Mouse (Mus musculus) adrenal gland, adult 8-10 months (tissue): Measurements from ENCODE around the gene Ctdspl. TPM values are rescaled to one million over a fixed set of nuclear protein-coding genes. Genes with fewer than 3 reads are reported as not detected.

Source experiments
- DNase-seq: peaks from one replicate; pipeline ENCODE4 v3.0.0; 2022
- total RNA-seq, 4 experiments: library from RNA; stranded (reverse); gene quantifications; 2 replicates each; pipeline ENCODE4 v1.2.4; 2022

The Ctdspl gene
- total RNA-seq, 4 experiments from 2014 or later = 22.0 to 35.1 (median 28.0) TPM

DNA sequence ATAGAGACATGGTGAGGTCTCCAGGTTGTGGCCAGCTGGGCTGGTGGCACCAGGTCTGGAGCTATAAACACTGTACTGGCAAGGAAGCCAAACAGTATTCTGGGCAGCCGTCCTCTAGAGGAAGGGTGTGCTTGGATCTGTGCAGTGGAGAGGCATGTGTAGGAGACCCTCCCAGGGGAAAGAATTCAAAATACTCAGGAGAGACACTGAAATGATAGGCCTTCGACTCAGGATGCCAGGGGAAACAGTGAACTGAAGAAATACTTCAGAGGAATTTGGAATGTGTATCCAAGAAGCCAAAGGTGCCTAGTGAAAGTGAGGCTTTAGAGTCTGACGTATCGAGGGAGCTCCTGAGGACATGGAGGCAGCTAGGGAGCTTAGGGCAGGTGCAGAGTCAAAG, 23.4 kb downstream of the Ctdspl start:
- DNase-seq = no peak

DNA sequence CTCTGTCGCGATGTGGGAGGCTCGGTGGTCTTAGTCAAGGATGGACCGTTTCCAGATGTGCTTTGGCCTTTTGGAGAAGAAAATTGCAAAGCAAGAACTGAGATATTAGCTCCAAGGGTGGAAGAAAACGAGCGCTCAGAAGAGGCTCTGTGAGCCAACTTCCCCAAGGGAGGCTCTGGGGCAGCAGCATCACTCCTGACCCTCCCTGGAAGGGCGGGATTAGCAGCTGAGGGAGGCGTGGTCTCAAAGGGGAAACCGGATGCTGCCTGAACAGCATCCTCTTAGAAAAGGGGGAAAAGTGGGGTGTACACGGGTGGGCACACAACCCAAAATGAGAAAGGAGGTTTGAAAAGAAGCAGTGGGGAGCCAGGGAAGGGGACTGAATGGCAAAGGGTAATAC, 23.8 kb downstream of the Ctdspl start:
- no peak for DNase-seq

GRCm38 (mm10) chr9:118950751-118951150, 24.5 kb downstream of the Ctdspl start:
- DNase-seq = no peak

DNA sequence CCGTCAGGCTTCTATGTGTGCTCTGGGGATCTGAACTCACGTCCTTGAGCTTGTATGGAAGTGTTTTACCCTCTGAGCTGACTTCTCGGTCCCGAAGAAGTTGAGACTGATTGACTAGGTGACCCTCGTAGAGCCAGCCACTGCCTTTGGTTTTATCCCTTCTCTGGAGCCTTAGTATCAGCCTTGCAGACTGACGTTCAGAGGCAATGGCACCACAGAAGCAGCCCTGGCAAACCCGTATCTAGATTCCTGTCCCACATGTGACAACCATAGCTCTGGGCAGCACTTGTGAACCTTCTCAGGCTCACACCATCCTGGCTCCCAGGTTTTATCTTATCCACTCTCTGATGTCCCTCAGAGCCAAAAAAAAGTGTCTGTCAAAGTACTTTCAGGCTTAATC, 25.1 kb downstream of the Ctdspl start:
- DNase-seq = no peak

DNA sequence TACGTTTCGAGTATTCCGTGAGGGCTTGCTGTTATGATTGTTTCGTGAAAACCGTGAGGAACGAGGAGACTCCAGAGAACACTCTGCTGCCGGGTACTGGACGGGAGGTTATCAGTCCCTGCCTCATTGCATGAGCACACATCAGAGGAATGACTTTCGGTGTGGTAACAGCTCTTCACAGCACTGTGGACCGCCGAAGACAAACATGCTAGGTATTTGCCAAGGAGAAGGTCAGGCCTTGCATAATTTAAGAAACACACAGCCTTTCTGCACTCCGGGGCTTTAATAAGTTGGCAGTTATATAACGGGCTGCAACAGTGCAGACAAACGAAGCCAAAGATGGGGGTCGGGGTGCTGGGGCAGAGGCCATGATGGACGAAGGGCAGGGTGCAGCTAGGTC, 25.9 kb downstream of the Ctdspl start:
- DNase-seq = no peak

GRCm38 (mm10) chr9:118953465-118954194, 27.4 kb downstream of the Ctdspl start:
- no peak for DNase-seq

DNA sequence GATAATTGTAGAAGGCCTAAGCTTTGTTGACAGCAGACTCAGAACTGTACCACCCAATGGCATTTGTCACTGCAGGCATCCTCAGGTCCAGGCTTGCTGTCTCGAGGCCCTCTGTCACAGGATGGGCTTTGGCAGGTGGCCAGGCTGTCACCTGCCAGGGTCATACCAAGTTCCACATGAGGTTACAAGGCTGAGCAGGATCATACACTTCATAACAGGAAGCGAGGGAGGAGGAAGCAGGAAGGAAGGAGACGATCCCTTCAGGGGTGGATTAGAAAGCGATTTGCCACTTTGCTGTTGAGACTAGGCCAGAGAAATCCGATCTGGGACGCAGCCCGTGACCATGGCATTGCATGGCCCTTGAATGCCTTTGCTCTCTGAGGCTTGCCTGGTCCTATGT, 32.5 kb downstream of the Ctdspl start:
- DNase-seq = peak; percentile 34

DNA sequence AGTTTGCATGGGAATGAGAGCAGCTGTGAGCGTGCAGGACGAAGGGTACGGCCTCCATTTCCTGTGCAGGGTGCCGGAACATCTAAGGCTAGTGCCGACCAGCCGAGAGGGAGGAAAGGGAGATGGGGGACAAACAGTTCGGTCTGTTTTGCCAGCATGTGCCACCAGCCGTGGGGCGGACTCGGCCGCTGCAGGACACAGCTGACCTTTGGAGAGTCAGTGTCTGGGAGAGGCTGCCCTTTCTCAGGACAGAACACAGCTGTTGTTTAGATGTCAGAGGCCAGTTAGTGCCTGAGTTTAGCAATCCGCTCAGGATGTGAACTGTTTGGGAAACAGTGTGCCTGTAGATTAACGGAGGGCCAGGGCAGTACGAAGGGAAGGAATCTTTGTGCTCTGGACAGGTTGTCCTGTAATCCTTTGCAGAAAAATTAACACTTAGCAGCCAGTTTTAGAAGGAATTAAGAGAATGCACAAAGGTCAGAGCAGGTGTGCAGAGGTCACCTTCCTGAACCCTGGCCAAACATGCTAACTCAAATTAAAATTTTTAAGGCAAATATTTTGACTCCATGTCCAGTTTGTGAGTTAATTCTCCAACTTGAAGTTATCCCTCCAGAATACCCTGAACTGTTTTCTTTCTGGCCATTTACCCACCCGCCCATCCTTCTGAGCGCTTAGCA, 34.3 kb downstream of the Ctdspl start:
- peak; percentile 36 for DNase-seq

DNA sequence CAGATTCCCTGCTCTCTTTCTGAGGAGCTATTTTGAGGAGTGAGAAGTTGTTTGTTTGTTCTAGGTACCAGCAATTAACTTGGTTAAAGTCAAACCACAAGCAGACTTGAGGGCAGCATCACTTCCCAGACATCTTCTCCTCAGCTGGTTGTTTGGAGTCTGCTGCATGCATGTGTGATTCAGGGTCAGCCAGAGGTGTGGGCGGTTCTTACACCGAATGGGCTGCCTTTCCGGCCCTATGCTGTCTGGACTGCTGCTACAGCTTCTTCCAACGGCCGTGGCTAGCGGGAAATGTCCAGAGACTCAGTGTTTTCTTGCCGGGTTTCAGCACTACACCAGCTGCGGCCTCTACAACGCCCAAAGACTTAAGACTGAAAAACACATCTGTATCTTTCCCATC, 36.9 kb downstream of the Ctdspl start:
- DNase-seq = no peak

DNA sequence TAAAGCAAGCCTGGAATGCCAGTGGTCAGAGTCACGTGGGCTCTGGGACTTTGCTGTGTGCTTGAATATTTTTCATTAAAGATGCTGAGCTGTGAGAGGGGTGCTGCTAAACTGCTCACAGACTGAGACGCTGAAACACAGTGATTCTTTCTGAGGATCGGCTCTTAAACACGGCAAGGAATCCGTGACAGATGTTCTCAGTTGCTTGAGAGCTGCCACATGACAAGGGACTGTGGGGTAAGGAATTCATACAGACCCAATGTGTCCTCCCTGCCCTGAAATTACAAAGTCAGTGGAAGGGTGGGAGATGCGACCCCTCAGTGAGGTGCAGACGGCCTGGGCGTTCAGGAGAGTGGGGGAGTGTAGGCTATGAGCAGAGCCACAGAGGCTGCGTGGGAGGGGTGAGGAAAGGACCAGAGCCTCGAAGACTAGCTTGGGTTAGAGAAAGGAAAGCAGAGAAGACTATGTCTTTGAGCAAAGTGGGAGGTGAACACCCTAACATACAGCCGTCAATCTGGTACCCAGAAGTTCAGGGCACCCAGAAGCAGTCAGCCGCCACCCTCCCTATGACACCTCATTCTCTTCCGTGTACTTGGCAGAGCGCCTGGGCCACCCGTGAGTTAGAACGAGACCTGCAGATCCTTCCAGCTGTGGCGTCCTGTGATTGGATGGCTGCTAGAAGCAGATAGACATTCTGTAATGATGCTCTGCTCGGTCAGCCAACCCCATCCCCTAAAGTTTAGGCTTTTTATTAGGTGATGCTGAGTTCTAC, 38.2 kb downstream of the Ctdspl start:
- no peak for DNase-seq

DNA sequence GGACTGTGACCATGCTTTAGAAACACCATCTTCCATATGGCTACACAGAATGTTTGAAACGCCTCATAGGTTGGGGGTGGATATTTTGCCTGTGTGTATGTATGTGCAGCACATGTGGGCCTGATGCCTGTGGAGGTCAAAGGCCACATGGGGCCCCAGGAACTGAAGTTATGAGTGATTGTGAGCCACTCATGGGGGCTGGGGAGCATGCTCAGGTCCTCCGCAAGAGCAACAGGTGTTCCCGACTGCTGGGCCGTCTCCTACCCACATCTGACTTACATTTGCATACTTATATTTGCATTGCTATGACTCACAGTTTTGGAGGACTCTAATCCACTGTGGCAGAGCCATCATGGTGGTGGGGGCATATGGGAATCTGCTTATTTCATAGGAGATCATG, 43.6 kb downstream of the Ctdspl start:
- no peak for DNase-seq

DNA sequence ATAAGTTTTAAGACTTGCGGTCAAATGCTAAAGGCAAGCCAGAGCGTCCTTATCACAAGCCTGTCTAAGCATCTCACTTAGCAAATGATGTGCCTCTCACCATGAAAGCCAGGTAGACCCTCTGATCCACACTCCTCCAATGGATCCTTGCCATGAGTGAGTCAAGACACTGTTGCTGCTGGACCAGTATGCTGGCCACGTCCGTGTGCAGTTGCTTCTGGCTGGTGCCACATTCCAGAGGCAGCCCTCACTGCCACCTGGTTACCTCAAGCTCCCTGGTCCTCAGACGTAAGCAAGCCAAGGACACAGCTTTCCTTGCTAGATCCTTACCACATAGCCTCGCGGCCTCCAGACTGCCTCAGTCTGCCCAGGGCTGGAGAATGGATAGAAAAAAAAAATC, 46.8 kb downstream of the Ctdspl start:
- no peak for DNase-seq

- DNase-seq = no peak
Measured at GRCm38 (mm10) chr9:118973566-118973965, 47.3 kb downstream of the Ctdspl start.

GRCm38 (mm10) chr9:118974148-118974547, 47.9 kb downstream of the Ctdspl start:
- DNase-seq = peak; percentile 61

- DNase-seq = no peak
Measured at GRCm38 (mm10) chr9:118975211-118975671, 49.0 kb downstream of the Ctdspl start.

GRCm38 (mm10) chr9:118975758-118976157, 49.5 kb downstream of the Ctdspl start:
- no peak for DNase-seq

GRCm38 (mm10) chr9:118976561-118976960, 50.3 kb downstream of the Ctdspl start:
- DNase-seq = no peak

- no peak for DNase-seq
Measured at GRCm38 (mm10) chr9:118977425-118977824, 51.2 kb downstream of the Ctdspl start.

DNA sequence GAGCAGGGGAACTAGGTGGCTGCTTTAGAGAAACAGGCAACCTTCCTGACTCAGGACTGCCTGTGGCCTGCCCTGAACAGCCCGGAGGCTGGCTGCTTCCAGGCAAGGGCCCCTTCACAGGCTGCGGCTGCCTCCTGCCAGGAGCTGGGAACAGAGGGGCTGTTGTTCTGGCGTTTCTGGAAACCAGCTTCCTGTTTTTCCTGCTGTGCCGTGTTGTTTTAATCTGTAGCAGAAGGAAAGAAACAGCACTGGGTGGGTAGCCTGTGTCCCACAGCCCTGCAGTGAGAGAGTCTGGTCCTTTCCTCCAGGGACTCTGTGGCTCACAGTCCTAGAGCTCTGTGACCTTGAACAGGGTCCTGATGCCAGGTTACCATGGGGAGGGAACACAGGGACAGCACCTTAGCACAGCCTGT, 54.2 kb downstream of the Ctdspl start:
- no peak for DNase-seq

- no peak for DNase-seq
Measured at GRCm38 (mm10) chr9:118984650-118985432, 58.6 kb downstream of the Ctdspl start.

DNA sequence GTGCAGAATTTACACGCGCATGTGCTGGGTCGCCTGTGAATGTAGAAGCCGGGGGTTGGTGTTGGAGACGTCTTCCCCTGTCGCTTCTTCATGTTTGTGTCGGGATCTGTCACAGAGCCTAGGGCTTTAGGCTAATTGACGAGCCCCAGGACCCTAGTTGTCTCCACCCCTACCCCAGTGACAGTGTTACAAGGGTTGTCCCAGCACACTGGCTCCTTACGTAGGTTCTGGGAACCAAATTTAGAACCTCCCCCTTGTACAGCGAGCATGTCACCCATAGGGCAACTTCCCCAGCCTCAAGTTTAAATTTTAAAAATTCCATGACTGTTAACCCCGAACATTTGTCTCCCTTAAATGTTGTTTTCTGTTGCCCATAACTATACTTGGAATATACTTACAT, 60.0 kb downstream of the Ctdspl start:
- no peak for DNase-seq

GRCm38 (mm10) chr9:118988787-118989580, 62.7 kb downstream of the Ctdspl start:
- DNase-seq = no peak
